Mouse (Mus musculus): ENCODE data around the gene Bpi. TPM values are rescaled to one million over a fixed set of nuclear protein-coding genes. Genes with fewer than 3 reads are reported as not detected.

The Bpi gene
- polyA plus RNA-seq, 1 experiment from 2014 or later, result not detected

DNA sequence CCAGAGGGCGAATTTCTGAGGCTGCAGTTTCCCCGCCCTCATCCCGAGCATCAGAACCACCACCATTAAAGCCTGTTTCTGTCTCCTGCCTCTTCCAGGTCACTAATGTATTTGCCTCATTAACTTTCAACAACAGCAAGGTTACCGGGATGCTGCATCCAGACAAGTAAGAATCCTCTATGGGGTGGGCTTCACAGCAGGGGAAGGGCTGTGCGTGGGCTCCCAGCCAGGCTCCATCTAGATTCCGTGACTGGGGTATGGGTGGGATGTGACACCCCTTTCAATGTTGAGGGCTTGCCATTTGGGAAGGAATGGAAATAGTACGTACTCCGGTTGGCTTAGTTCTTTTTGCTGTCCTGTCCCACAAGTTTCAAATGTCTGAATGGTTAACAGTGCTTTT, 67.7 kb downstream of the Bpi start:
- no peak overlapping the region for H3K4me3 ChIP-seq
- H3K9me3 ChIP-seq (replicated peaks), result no peaks in the 10 kb centered on the region
- H3K27ac ChIP-seq, result no peak overlapping the region
- no peaks in the 10 kb centered on the region for H3K27me3 ChIP-seq
- H3K36me3 ChIP-seq, result no peaks in the 10 kb centered on the region
- no peak for ATAC-seq (replicated peaks; ENCODE audit: insufficient number of reproducible peaks, insufficient read depth, low FRiP score, low read depth)
- 76% methylated on average over 8 of the region's 8 CpGs for WGBS
- H3K9ac ChIP-seq, result no peak overlapping the region
- H3K4me2 ChIP-seq, result no peak overlapping the region
- no peaks in the 10 kb centered on the region for H3K4me1 ChIP-seq (replicated peaks)

Small RNAs within 50 kb of the gene (microRNA-seq; reads per million reads assigned to microRNA genes)
- not detected for gene Mir7685

Other genes starting within 250 kb of the Bpi start
- 22.0 and 23.5 TPM in 2 replicates for gene Tti1, start 229.7 kb upstream of the Bpi start, polyA plus RNA-seq (2015; fragmentation: Nextera tagmentation; extraction: Ambion mirVana)
- gene Rprd1b, start 229.6 kb upstream of the Bpi start, polyA plus RNA-seq (2015; fragmentation: Nextera tagmentation; extraction: Ambion mirVana), result 26.5 and 28.6 TPM in 2 replicates
- 208 and 228 TPM in 2 replicates for gene Tgm2, start 111.7 kb upstream of the Bpi start, polyA plus RNA-seq (2015; fragmentation: Nextera tagmentation; extraction: Ambion mirVana)
- 2.1 and 2.4 TPM in 2 replicates for gene D630003M21Rik, start 28.9 kb upstream of the Bpi start, polyA plus RNA-seq (2015; fragmentation: Nextera tagmentation; extraction: Ambion mirVana)
- gene Lbp, start 48.4 kb downstream of the Bpi start, polyA plus RNA-seq (2015; fragmentation: Nextera tagmentation; extraction: Ambion mirVana), result 11.4 and 15.8 TPM in 2 replicates
- 0.64 and 3.9 TPM in 2 replicates for gene Snhg11, start 117.5 kb downstream of the Bpi start, polyA plus RNA-seq (2015; fragmentation: Nextera tagmentation; extraction: Ambion mirVana)
- gene Ralgapb, start 151.8 kb downstream of the Bpi start, polyA plus RNA-seq (2015; fragmentation: Nextera tagmentation; extraction: Ambion mirVana), result 11.0 and 12.7 TPM in 2 replicates
- not detected in 2 replicates for gene Adig, start 244.5 kb downstream of the Bpi start, polyA plus RNA-seq (2015; fragmentation: Nextera tagmentation; extraction: Ambion mirVana)

Measured in heart, embryonic 15.5 days (tissue).